Mouse (Mus musculus) neural tube, embryonic 11.5 days (tissue): ENCODE results near the gene Drap1. TPM values are rescaled to one million over a fixed set of nuclear protein-coding genes. Genes with fewer than 3 reads are reported as not detected.
"Not testable (repeated sequence)": the region's sequence is repeated elsewhere in the genome, so short reads cannot be mapped to it uniquely, and the experiment has no call there.

Experiments used
- ATAC-seq: fragments of 200-750 bp; cut with Nextera tagmentation; 2 replicates; pipeline ENCODE4 v1.8.0; 2017; ENCODE audit warnings: moderate number of reproducible peaks, mild to moderate bottlenecking, moderate TSS enrichment, moderate library complexity; ENCODE audit not compliant: insufficient read depth, low FRiP score, low TSS enrichment
- DNase-seq: peaks from one replicate; pipeline ENCODE4 v3.0.0-alpha.2; 2015; ENCODE audit warnings: low spot score
- H3K27ac ChIP-seq: fragments of 300-500 bp; sonication (generic); 2 replicates; pipeline ENCODE4 v1.5.1; 2014; ENCODE audit warnings: low read depth, mild to moderate bottlenecking, low read length
- H3K27me3 ChIP-seq: fragments of 300-500 bp; sonication (generic); 2 replicates; pipeline ENCODE4 v1.6.1; 2014; ENCODE audit warnings: mild to moderate bottlenecking, low read length, mixed read lengths; ENCODE audit not compliant: control insufficient read depth, insufficient read depth
- H3K36me3 ChIP-seq: fragments of 300-500 bp; sonication (generic); 2 replicates; pipeline ENCODE4 v1.6.1; 2014; ENCODE audit warnings: mild to moderate bottlenecking, low read length, moderate library complexity, mixed read lengths; ENCODE audit not compliant: control insufficient read depth, insufficient read depth
- H3K4me1 ChIP-seq: fragments of 300-500 bp; sonication (generic); 2 replicates; pipeline ENCODE4 v1.6.1; 2014; ENCODE audit warnings: low read length, mixed read lengths; ENCODE audit not compliant: control insufficient read depth, insufficient read depth
- H3K4me2 ChIP-seq: fragments of 300-500 bp; sonication (generic); 2 replicates; pipeline ENCODE4 v1.6.1; 2014; ENCODE audit warnings: low read depth, mild to moderate bottlenecking, moderate library complexity
- H3K4me3 ChIP-seq: fragments of 300-500 bp; sonication (generic); 2 replicates; pipeline ENCODE4 v1.5.1; 2014; ENCODE audit warnings: low read depth, low read length
- H3K9ac ChIP-seq: fragments of 300-500 bp; sonication (generic); 2 replicates; pipeline ENCODE4 v1.6.1; 2014; ENCODE audit warnings: mild to moderate bottlenecking, low read length
- H3K9me3 ChIP-seq: fragments of 300-500 bp; sonication (generic); 2 replicates; pipeline ENCODE4 v1.6.1; 2016; ENCODE audit warnings: low read length; ENCODE audit not compliant: control insufficient read depth
- WGBS: fragments of 180-500 bp; shearing (Covaris S2); extraction: QIAGEN DNeasy Blood & Tissue Kit; methylation state at CpG from one replicate; pipeline ENCODE4 v1.1.7; 2014; 5-methylcytosine and 5-hydroxymethylcytosine counted together
- polyA plus RNA-seq: library from polyadenylated mRNA; unstranded; fragments of >200 nt; fragmentation: Nextera tagmentation; extraction: Ambion mirVana; gene quantifications from 2 replicates; pipeline ENCODE4 v1.2.1, GENCODE M21; 2014

The Drap1 gene
- polyA plus RNA-seq, 1 experiment from 2014 or later, result 197 TPM

GRCm38 (mm10) chr19:5407133-5407532 lies 17.6 kb downstream of the Drap1 start:
- H3K4me2 ChIP-seq, result peak overlapping the region; percentile 51
- H3K9ac ChIP-seq, result peak overlapping the region; percentile 50
- no peaks in the 10 kb centered on the region for H3K27me3 ChIP-seq
- peak overlapping the region; percentile 37 for H3K4me3 ChIP-seq
- WGBS, result 18% methylated on average over 7 of the region's 7 CpGs
- DNase-seq (peak; percentile 71), ATAC-seq (no peak)
- no peaks in the 10 kb centered on the region for H3K9me3 ChIP-seq
- no peaks in the 10 kb centered on the region for H3K36me3 ChIP-seq
- peaks cover 5% of the 10 kb centered on the region; the same call in 1 of the 2 replicates for H3K4me1 ChIP-seq
- peak overlapping the region; percentile 37; the same call in 1 of the 2 replicates for H3K27ac ChIP-seq

- H3K9me3 ChIP-seq, H3K27me3 ChIP-seq, H3K36me3 ChIP-seq, H3K4me1 ChIP-seq: not testable (repeated sequence)
- DNase-seq (peak; percentile 67), ATAC-seq (peak; percentile 72)
- peak overlapping the region; percentile 37 for H3K4me3 ChIP-seq
- H3K9ac ChIP-seq, result peak overlapping the region; percentile 50
- H3K27ac ChIP-seq, result peak overlapping the region; percentile 37; the same call in 1 of the 2 replicates
- WGBS, result 14% methylated on average over 21 of the region's 25 CpGs
- peak overlapping the region; percentile 51 for H3K4me2 ChIP-seq
Measured at GRCm38 (mm10) chr19:5406531-5407126, 18.1 kb downstream of the Drap1 start.

DNA sequence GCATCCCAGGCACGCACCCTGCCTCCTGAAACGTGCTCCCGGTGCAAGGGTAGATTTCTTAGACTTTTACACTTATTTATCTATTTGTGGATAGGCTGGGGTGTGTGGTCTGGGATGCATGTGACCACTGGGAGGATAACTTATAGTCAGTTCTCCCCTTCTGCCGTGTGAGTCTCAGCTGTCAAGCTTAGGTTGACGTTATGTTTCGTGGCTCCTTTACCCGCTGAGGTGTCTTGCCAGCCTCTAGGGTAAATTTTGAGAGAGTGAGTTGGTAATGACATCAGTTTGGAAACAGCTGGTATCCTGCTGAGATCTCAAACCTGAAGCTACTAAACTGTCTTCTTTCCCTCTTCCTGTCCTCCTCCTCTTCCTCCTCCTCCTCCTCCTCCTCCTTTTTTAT lies 18.9 kb downstream of the Drap1 start:
- peak overlapping the region; percentile 31 for H3K4me3 ChIP-seq
- no peaks in the 10 kb centered on the region for H3K36me3 ChIP-seq
- H3K9ac ChIP-seq, result peak overlapping the region; percentile 50
- ATAC-seq, result no peak
- H3K27me3 ChIP-seq, result no peaks in the 10 kb centered on the region
- 28% methylated on average over 7 of the region's 7 CpGs for WGBS
- no peak overlapping the region for H3K27ac ChIP-seq
- DNase-seq, result peak; percentile 24
- peaks cover 5% of the 10 kb centered on the region; the same call in 1 of the 2 replicates for H3K4me1 ChIP-seq
- H3K9me3 ChIP-seq, result no peaks in the 10 kb centered on the region
- peak overlapping the region; percentile 49 for H3K4me2 ChIP-seq

DNA sequence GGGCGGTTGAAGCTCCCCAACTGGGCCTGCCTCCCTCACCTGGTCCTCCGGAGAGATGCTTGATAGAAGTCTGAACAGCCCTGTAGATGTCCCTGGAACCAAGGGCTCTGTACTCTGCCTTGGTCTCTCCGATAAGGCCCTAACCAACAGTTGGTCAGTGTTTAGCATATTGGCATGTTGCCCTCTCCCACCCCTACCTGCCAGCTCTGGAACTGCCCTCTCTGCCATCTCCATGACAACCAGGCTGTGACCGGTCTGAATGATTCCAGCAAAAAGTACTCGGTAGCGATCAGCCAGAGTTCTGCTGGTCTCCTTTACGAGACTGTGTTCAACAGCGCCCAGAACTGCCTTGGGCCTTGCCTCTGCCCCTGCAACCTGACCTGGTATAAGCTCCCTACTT lies 22.5 kb downstream of the Drap1 start, which contains the start of gene Tsga10ip:
TSS of gene Tsga10ip (minus strand) at position 234 of the 400 bp plus-strand sequence.
- Histone ChIP-seq H3K27ac (no peak within 1 kb of the TSS), H3K4me2 (no peak within 1 kb of the TSS)
- WGBS, result 79% methylated on average over 8 of the region's 8 CpGs

DNA sequence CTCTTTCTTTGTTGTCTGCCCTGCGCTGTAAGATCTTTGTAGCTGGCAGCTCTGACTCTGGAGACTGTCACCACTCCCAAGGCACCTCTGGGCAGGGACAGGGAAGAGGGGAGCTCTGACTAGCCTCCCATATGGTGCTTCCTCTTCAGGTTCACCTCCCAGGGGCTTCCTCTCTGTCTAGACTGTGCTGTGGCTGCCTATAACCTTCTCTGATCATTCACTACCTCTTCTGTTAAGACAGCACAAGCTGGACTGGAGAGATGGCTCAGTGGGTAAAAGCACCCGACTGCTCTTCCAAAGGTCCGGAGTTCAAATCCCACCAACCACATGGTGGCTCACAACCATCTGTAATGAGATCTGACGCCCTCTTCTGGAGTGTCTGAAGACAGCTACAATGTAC lies 23.7 kb downstream of the Drap1 start:
- H3K27ac ChIP-seq, DNase-seq, H3K4me2 ChIP-seq, H3K4me3 ChIP-seq, H3K27me3 ChIP-seq, H3K9ac ChIP-seq, H3K36me3 ChIP-seq, ATAC-seq, H3K9me3 ChIP-seq, H3K4me1 ChIP-seq: not testable (repeated sequence)
- 78% methylated on average over 4 of the region's 4 CpGs for WGBS

More for the DNA sequence above, 22.5 kb downstream of the Drap1 start, which contains the start of gene Tsga10ip:
- no peaks in the 10 kb centered on the region for H3K9me3 ChIP-seq
- no peaks in the 10 kb centered on the region for H3K27me3 ChIP-seq
- no peaks in the 10 kb centered on the region; the same call in 1 of the 2 replicates for H3K4me1 ChIP-seq
- H3K36me3 ChIP-seq, result no peaks in the 10 kb centered on the region
- H3K4me3 ChIP-seq, result no peak within 1 kb of the TSS
- ATAC-seq (no peak), DNase-seq (no peak)
- no peak within 1 kb of the TSS for H3K9ac ChIP-seq

DNA sequence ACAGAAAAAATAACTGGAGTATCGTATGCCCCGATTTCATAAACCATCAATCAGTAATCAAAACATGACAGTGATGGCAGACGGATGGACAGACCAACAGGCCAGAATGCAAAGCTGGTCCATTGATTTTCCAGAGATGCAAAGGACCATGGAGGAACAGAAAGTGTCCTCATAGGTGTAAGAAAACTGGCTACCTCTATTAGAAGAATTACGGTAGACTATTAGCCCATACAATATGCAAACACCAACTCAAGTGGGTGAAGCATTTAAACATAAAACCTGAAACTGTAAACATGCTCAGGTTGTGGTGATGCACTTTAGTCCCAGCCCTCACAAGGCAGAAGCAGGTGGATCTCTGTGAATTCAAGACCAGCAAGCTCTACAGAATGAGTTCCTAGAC lies 29.4 kb downstream of the Drap1 start:
- Histone ChIP-seq H3K9me3 (no peaks in the 10 kb centered on the region), H3K36me3 (no peaks in the 10 kb centered on the region), H3K4me3 (no peak overlapping the region), H3K27me3 (no peaks in the 10 kb centered on the region), H3K27ac (no peak overlapping the region), H3K4me2 (no peak overlapping the region), H3K9ac (no peak overlapping the region), H3K4me1 (peaks cover under 1% of the 10 kb centered on the region; the same call in 1 of the 2 replicates)
- ATAC-seq (no peak), DNase-seq (no peak)
- WGBS, result 67% methylated on average over 4 of the region's 4 CpGs

- Histone ChIP-seq H3K27me3 (no peaks in the 10 kb centered on the region), H3K9me3 (no peaks in the 10 kb centered on the region), H3K9ac (no peak overlapping the region), H3K4me3 (no peak overlapping the region), H3K27ac (no peak overlapping the region), H3K36me3 (no peaks in the 10 kb centered on the region), H3K4me1 (peaks cover 13% of the 10 kb centered on the region), H3K4me2 (no peak overlapping the region)
- DNase-seq, result no peak
- ATAC-seq, result no peak
- WGBS, result 53% methylated on average over 10 of the region's 10 CpGs
Measured at GRCm38 (mm10) chr19:5394168-5394567, 30.6 kb downstream of the Drap1 start.

DNA sequence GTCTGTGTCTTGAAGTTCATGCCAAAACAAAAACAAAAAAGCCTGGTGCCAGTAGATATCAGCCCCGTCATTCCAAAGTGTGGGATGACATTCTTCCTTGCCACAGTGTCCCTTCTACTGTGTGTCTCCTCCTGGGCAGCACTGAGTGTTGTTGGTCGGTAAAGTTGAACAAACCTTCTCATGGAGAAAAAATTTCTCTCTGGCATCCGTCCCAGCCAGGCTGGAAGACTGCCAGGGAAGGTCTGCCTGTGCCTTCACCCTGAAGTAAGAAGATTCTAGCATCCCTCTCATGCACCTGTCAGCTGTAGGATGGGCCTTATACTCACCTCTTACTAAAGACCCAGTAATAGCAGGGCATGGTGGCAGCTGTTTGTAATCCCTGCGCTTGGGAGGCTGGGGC lies 31.9 kb downstream of the Drap1 start:
- Histone ChIP-seq H3K4me1 (peaks cover 15% of the 10 kb centered on the region), H3K36me3 (no peaks in the 10 kb centered on the region), H3K27ac (no peak overlapping the region), H3K9me3 (no peaks in the 10 kb centered on the region), H3K4me2 (no peak overlapping the region), H3K27me3 (no peaks in the 10 kb centered on the region), H3K4me3 (no peak overlapping the region), H3K9ac (no peak overlapping the region)
- WGBS, result 76% methylated on average over 4 of the region's 4 CpGs
- DNase-seq (no peak), ATAC-seq (no peak)

- no peaks in the 10 kb centered on the region for H3K36me3 ChIP-seq
- 89% methylated on average over 8 of the region's 8 CpGs for WGBS
- 0 out of 2 replicates have a peak overlapping the region, but pooled peaks have one; percentile 94 for H3K4me3 ChIP-seq
- ATAC-seq (no peak), DNase-seq (no peak)
- H3K9me3 ChIP-seq, result no peaks in the 10 kb centered on the region
- no peak overlapping the region for H3K27ac ChIP-seq
- H3K27me3 ChIP-seq, result no peaks in the 10 kb centered on the region
- H3K4me2 ChIP-seq, result no peak overlapping the region
- peaks cover 24% of the 10 kb centered on the region for H3K4me1 ChIP-seq
- H3K9ac ChIP-seq, result no peak overlapping the region; the same call in 1 of the 2 replicates
Measured at GRCm38 (mm10) chr19:5390416-5390815, 34.4 kb downstream of the Drap1 start.
